Mouse (Mus musculus) thymus, adult 2 months (tissue): ENCODE results near the gene Arhgap42. TPM values are rescaled to one million over a fixed set of nuclear protein-coding genes. Genes with fewer than 3 reads are reported as not detected.

Source experiments
- DNase-seq: peaks from one replicate; pipeline ENCODE4 v3.0.0; 2021
- H3K27ac ChIP-seq: fragments of 200-500 bp; 2 replicates; pipeline ENCODE4 v1.5.1; 2012; ENCODE audit warnings: low read length, control low read depth; ENCODE audit not compliant: control insufficient read depth, insufficient read depth
- H3K27me3 ChIP-seq: fragments of 200-500 bp; 2 replicates; pipeline ENCODE4 v1.6.1; 2012; ENCODE audit warnings: mild to moderate bottlenecking, low read length, moderate library complexity, mixed read lengths; ENCODE audit not compliant: control insufficient read depth, insufficient read depth
- H3K36me3 ChIP-seq: fragments of 200-500 bp; 2 replicates; pipeline ENCODE4 v1.6.1; 2012; ENCODE audit warnings: mild to moderate bottlenecking, low read length, moderate library complexity; ENCODE audit not compliant: control insufficient read depth, insufficient read depth
- H3K4me1 ChIP-seq: fragments of 200-500 bp; replicated peaks from 2 replicates; pipeline ENCODE4 v1.6.1; 2012; ENCODE audit warnings: low read length; ENCODE audit not compliant: control insufficient read depth, insufficient read depth
- H3K4me3 ChIP-seq: fragments of 200-500 bp; 2 replicates; pipeline ENCODE4 v1.5.1; 2012; ENCODE audit warnings: mild to moderate bottlenecking, low read length, control low read depth, moderate library complexity; ENCODE audit not compliant: control insufficient read depth, insufficient read depth
- CTCF ChIP-seq: fragments of 200-500 bp; IDR thresholded peaks from 2 replicates; pipeline ENCODE4 v1.5.1; 2012; ENCODE audit warnings: mild to moderate bottlenecking, control low read depth, low read length, moderate library complexity, borderline replicate concordance; ENCODE audit not compliant: control insufficient read depth, poor library complexity, insufficient read depth; ENCODE audit errors: extremely low read depth
- POLR2A ChIP-seq: fragments of 200-500 bp; IDR thresholded peaks from 2 replicates; pipeline ENCODE4 v1.6.1; 2012; ENCODE audit warnings: mild to moderate bottlenecking, low read length, control low read depth, moderate library complexity; ENCODE audit not compliant: control insufficient read depth, poor library complexity, insufficient read depth; ENCODE audit errors: extremely low read depth
- WGBS: fragments of 180-500 bp; shearing (Covaris S2); methylation state at CpG from one replicate; pipeline ENCODE4 v1.1.7; 2018; 5-methylcytosine and 5-hydroxymethylcytosine counted together
- polyA plus RNA-seq: library from polyadenylated mRNA; depleted of rRNA; stranded (reverse); fragments of >200 nt; gene quantifications from 2 replicates; pipeline ENCODE4 v1.2.3, GENCODE M21; 2012

The Arhgap42 gene
- polyA plus RNA-seq, 1 experiment, result 2.3 TPM

DNA sequence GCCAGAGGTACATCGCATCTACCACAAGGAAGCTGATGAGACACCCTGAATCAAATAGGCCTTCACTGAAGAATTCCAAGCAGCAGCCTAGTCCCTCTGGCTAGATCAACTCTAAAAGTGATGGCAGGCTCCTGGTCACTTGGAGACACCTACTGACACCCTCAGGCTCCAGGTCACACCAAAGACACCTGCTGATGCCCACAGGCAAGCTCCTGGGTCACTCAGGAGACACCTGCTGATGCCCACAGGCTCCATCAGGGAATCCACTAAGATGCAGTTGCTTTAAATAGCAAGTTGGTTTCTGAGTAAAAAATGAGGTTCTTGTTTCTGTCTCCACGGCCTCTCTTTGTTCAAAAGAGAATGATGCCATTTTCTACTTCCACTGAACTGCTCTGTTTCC lies 81.5 kb downstream of the Arhgap42 start:
- Histone ChIP-seq H3K27me3 (no peaks in the 10 kb centered on the region), H3K27ac (no peak overlapping the region), H3K4me1 (no peaks in the 10 kb centered on the region), H3K4me3 (no peak overlapping the region), H3K36me3 (no peaks in the 10 kb centered on the region)
- WGBS, result 86% methylated on average over 2 of the region's 2 CpGs
- no peak for TF ChIP-seq POLR2A
- DNase-seq, result no peak

DNA sequence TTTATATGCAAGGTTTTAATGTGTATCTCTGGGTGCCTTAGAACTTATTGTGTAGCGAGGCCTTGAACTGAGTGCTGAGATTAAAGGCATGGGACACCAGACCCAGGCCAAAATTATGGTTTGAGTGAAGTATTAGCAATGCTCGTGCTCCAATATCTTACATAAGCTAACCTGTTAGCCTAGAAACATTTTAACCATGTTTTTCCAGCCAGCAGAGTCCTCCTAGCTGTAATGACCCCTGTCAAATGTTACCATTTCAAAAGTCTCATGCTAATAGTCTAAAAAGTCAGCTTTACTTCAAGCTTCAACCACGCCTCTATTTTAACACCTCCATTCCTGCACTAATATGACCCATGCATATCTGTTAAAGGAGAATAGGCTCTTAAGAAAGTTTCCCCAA lies 84.3 kb downstream of the Arhgap42 start:
- no peaks in the 10 kb centered on the region for H3K27me3 ChIP-seq
- no peak overlapping the region for H3K27ac ChIP-seq
- 91% methylated on average over 3 of the region's 3 CpGs for WGBS
- no peak overlapping the region for H3K4me3 ChIP-seq
- no peaks in the 10 kb centered on the region for H3K4me1 ChIP-seq
- no peak for DNase-seq
- TF ChIP-seq CTCF, result no peak
- no peak for TF ChIP-seq POLR2A
- H3K36me3 ChIP-seq, result no peaks in the 10 kb centered on the region

DNA sequence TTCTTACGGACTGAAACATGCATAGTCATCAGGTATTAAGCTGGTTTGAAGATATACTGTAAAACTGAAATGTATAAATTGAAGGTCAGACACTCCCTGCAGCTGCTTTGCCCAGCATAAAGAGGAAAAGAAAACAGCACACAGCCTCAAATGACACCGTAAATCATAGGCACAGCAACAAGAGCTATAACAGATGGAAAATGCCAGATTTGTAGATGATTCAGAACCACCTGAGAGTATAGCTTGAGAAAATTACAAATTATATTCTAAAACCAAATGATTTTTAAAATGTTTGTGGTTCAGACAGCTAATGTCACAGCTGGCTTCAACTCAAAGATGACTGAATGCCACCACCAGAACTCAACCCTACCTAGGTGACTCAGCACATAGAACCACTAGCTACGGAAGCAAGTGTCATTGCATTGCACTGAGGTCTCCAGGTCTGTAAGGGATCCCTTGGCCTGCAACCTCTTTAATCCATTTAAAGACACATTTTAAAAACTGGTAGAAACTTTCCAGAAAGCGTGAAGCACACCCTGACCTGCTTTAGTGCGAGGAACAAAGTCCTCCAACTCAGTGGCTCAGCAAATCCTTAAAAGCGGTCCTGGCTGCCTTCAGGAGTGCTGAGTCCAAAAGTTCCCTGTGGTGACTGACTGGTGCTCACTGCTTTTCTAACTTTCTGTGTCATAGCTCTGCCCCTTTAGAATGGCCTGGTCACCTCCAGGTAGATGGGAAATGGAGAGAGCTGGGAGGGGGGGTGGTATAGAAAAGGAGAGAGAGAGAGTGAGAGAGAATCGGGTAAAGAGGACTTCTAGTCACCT lies 94.4 kb downstream of the Arhgap42 start:
- no peak overlapping the region for H3K4me3 ChIP-seq
- no peaks in the 10 kb centered on the region for H3K27me3 ChIP-seq
- TF ChIP-seq POLR2A (no peak), CTCF (no peak)
- WGBS, result 74% methylated on average over 7 of the region's 7 CpGs
- no peak overlapping the region for H3K27ac ChIP-seq
- no peaks in the 10 kb centered on the region for H3K4me1 ChIP-seq
- no peaks in the 10 kb centered on the region for H3K36me3 ChIP-seq
- DNase-seq, result no peak

- DNase-seq, result no peak
- H3K4me1 ChIP-seq, result no peaks in the 10 kb centered on the region
- no peaks in the 10 kb centered on the region for H3K36me3 ChIP-seq
- TF ChIP-seq CTCF, result no peak
- no peak for TF ChIP-seq POLR2A
- H3K27me3 ChIP-seq, result no peaks in the 10 kb centered on the region
- 91% methylated on average over 5 of the region's 5 CpGs for WGBS
- no peak overlapping the region for H3K4me3 ChIP-seq
- H3K27ac ChIP-seq, result no peak overlapping the region
These were observed 95.8 kb downstream of the Arhgap42 start for GRCm38 (mm10) chr9:9143102-9143501.

DNA sequence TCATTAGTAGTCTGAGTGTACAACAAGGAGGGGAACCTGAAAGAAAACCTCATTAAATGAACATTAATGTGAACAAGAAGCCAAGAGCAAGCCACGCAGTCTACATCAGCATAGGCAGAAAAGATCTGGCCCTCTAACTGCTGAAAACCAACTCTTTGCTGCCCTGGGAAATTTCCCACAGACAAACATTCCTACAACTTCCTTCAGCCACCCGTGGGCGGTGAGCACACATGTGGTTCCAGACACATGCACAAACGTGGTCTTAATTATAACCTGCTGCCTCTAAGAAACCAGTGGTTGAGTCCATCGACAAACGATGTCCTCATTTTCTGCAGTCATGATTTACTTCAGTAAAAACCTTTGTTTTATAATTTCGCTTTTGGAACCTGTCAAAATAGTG lies 96.3 kb downstream of the Arhgap42 start:
- H3K27me3 ChIP-seq, result no peaks in the 10 kb centered on the region
- no peaks in the 10 kb centered on the region for H3K4me1 ChIP-seq
- no peak overlapping the region for H3K4me3 ChIP-seq
- no peak for DNase-seq
- 71% methylated on average over 7 of the region's 7 CpGs for WGBS
- no peak overlapping the region for H3K27ac ChIP-seq
- H3K36me3 ChIP-seq, result no peaks in the 10 kb centered on the region
- TF ChIP-seq POLR2A (no peak), CTCF (no peak)

- H3K4me3 ChIP-seq, result no peak overlapping the region
These were observed 96.8 kb downstream of the Arhgap42 start for GRCm38 (mm10) chr9:9142144-9142543.

More at GRCm38 (mm10) chr9:9142144-9142543, 96.8 kb downstream of the Arhgap42 start:
- DNase-seq, result no peak
- H3K27me3 ChIP-seq, result no peaks in the 10 kb centered on the region
- H3K36me3 ChIP-seq, result no peaks in the 10 kb centered on the region
- no peaks in the 10 kb centered on the region for H3K4me1 ChIP-seq
- WGBS, result 93% methylated on average over 1 of the region's 1 CpGs
- TF ChIP-seq CTCF, result no peak
- TF ChIP-seq POLR2A, result no peak
- no peak overlapping the region for H3K27ac ChIP-seq
